Mouse (Mus musculus): ENCODE data around the gene Hist1h1c. TPM values are rescaled to one million over a fixed set of nuclear protein-coding genes. Genes with fewer than 3 reads are reported as not detected.
"Not testable (repeated sequence)": the region's sequence is repeated elsewhere in the genome, so short reads cannot be mapped to it uniquely, and the experiment has no call there.

The Hist1h1c gene
- polyA plus RNA-seq, 1 experiment from 2014 or later: 37.8 TPM

DNA sequence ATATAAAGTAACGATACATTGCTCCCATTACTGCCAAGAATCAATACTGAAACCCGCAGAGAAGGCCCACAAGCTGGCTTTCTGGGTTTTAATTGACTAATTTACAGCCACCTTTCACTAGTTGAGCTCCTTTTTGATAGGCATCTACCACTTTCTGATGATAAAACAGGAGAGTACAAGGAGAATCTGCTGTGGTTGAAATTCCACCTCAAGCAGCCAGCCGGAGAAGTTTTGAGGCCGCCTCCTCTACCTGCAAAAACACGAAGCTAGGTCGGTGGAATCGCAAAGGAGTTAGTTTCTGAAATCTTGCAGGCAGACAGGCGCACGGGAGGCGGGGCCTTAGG, 24.6 kb downstream of the Hist1h1c start:
- Histone ChIP-seq H3K27ac (ENCODE audit: low read length) (peak overlapping the region; percentile 95), H3K9me3 (ENCODE audit: control insufficient read depth, low read length) (no peaks in the 10 kb centered on the region), H3K4me3 (ENCODE audit: low read length) (peak overlapping the region; percentile 53), H3K4me2 (ENCODE audit: low read depth, low read length) (peak overlapping the region; percentile 77), H3K9ac (ENCODE audit: low read length) (peak overlapping the region; percentile 61), H3K36me3 (ENCODE audit: control insufficient read depth, insufficient read depth, low read length) (no peaks in the 10 kb centered on the region), H3K27me3 (ENCODE audit: control insufficient read depth, insufficient read depth, low read depth, low read length) (no peaks in the 10 kb centered on the region), H3K4me1 (replicated peaks; ENCODE audit: control insufficient read depth, insufficient read depth, low read length) (peaks cover 18% of the 10 kb centered on the region)
- WGBS: 1% methylated on average over 10 of the region's 10 CpGs
- no peak for ATAC-seq (ENCODE audit: low read depth)

DNA sequence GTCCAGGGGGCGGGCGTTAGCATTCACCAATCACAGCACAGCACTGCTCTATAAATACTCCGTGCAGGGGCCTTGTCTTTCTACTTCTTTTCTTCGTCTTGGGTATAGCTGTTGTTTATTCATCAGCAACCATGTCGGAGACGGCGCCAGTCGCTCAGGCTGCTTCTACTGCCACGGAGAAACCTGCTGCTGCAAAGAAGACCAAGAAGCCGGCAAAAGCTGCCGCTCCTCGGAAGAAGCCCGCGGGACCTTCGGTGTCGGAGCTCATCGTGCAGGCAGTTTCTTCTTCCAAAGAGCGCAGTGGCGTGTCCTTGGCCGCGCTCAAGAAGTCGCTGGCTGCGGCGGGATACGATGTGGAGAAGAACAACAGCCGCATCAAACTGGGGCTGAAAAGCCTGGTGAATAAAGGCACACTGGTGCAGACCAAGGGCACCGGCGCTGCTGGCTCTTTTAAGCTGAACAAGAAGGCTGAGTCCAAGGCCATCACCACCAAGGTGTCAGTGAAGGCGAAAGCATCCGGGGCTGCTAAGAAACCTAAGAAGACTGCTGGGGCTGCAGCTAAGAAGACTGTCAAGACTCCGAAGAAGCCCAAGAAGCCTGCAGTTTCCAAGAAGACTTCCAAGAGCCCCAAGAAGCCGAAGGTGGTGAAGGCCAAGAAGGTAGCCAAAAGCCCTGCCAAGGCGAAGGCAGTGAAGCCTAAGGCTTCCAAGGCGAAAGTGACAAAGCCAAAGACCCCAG, 25.1 kb downstream of the Hist1h1c start, which contains the start of gene Hist1h1a:
TSS of gene Hist1h1a (plus strand) at position 81 of the 738 bp plus-strand sequence.
- Histone ChIP-seq H3K4me1 (replicated peaks; ENCODE audit: control insufficient read depth, insufficient read depth, low read length) (peaks cover 18% of the 10 kb centered on the region), H3K9me3 (ENCODE audit: control insufficient read depth, low read length) (no peaks in the 10 kb centered on the region), H3K9ac (ENCODE audit: low read length) (peak within 1 kb of the TSS; percentile 74), H3K4me2 (ENCODE audit: low read depth, low read length) (peak within 1 kb of the TSS; percentile 77), H3K4me3 (ENCODE audit: low read length) (peak within 1 kb of the TSS; percentile 57), H3K27ac (ENCODE audit: low read length) (peak within 1 kb of the TSS; percentile 95), H3K36me3 (ENCODE audit: control insufficient read depth, insufficient read depth, low read length) (no peaks in the 10 kb centered on the region), H3K27me3 (ENCODE audit: control insufficient read depth, insufficient read depth, low read depth, low read length) (no peaks in the 10 kb centered on the region)
- WGBS: 2% methylated on average over 34 of the region's 34 CpGs
- peak; percentile 71 for ATAC-seq (ENCODE audit: low read depth)

DNA sequence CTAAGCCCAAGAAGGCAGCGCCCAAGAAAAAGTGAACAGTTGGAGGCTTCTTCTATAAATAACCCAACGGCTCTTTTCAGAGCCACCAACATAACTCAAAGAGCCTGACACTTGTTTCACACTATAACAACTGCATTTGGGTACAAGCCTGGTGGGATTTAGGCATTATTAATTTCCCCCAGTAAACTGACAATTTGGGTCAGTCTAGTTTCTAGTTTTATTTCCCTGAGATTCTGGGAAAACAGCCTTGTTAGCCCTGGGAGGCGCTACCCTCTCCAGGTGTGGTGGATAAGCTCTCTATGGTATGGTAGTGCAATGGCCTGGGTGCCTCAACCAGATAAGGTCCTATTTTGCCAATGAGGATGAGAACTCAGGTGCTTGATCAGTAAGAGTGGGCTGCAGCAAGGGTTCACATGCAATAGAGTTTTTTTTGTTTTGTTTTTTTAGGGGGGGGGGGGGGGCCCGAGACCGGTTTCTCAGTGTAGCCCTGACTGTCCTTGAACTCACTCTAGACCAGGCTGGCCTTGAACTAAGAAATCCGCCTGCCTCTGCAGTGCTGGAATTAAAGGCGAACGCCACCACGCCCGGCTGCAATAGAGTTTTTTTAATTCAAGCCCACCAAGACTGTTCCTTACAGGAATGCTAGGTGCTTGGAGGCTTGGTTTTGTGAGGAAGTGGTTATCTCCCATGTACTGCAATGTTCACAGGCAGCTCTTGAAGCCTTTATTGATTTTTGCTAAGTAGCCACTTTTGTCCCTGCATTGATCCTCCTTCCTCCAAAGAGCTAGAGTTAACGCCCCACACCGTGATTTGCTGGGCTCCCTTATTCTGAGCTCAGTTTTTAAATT, 25.9 kb downstream of the Hist1h1c start:
- peak overlapping the region; percentile 95 for H3K27ac ChIP-seq (ENCODE audit: low read length)
- peak overlapping the region; percentile 74 for H3K9ac ChIP-seq (ENCODE audit: low read length)
- H3K27me3 ChIP-seq (ENCODE audit: control insufficient read depth, insufficient read depth, low read depth, low read length): no peaks in the 10 kb centered on the region
- peaks cover 18% of the 10 kb centered on the region for H3K4me1 ChIP-seq (replicated peaks; ENCODE audit: control insufficient read depth, insufficient read depth, low read length)
- H3K4me3 ChIP-seq (ENCODE audit: low read length): peak overlapping the region; percentile 57
- no peaks in the 10 kb centered on the region for H3K36me3 ChIP-seq (ENCODE audit: control insufficient read depth, insufficient read depth, low read length)
- WGBS: 30% methylated on average over 12 of the region's 12 CpGs
- no peak for ATAC-seq (ENCODE audit: low read depth)
- no peaks in the 10 kb centered on the region for H3K9me3 ChIP-seq (ENCODE audit: control insufficient read depth, low read length)
- H3K4me2 ChIP-seq (ENCODE audit: low read depth, low read length): peak overlapping the region; percentile 77

DNA sequence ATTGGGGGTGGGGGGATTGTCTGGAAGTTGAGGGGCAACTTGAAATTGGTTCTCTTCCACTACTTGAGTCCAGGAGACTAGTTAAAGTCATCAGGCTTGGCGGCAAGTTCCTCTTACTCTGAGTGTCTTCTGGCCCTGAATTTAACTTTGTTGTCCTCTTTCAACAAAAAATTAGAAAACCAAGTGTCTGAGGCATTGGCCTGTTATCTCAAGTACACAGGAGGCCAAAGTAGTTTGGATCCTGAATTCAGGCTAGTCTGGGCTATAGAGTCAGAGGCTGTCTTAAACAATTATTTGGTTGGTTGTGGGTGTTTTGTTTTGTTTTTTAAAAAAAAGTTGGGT, 26.5 kb downstream of the Hist1h1c start:
- ATAC-seq (ENCODE audit: low read depth): no peak
- no peak overlapping the region for H3K4me3 ChIP-seq (ENCODE audit: low read length)
- peaks cover 14% of the 10 kb centered on the region for H3K4me1 ChIP-seq (replicated peaks; ENCODE audit: control insufficient read depth, insufficient read depth, low read length)
- H3K27ac ChIP-seq (ENCODE audit: low read length): peak overlapping the region; percentile 33; the same call in 1 of the 2 replicates
- no peaks in the 10 kb centered on the region for H3K36me3 ChIP-seq (ENCODE audit: control insufficient read depth, insufficient read depth, low read length)
- no peaks in the 10 kb centered on the region for H3K27me3 ChIP-seq (ENCODE audit: control insufficient read depth, insufficient read depth, low read depth, low read length)
- H3K9ac ChIP-seq (ENCODE audit: low read length): no peak overlapping the region
- no peaks in the 10 kb centered on the region for H3K9me3 ChIP-seq (ENCODE audit: control insufficient read depth, low read length)
- no peak overlapping the region for H3K4me2 ChIP-seq (ENCODE audit: low read depth, low read length)
- WGBS: 33% methylated on average over 1 of the region's 1 CpGs

DNA sequence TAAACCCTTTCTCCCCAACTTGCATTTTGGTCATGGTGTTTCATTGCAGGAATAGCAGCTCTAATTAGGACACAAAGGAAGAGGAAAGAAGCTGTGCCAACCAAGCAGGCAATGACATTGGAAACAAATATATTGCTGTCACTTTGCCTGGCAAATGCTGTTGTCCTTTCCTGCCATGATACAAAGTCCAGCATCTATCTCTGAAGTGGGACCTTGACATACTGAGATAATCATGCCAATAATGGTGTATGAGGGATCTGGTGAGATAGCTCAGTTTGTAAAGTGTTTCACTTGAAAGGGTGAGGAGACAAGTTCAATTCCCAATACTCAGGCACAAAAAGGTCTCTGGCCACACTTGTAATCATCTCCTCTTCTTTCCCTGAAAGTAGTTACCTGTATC, 28.2 kb downstream of the Hist1h1c start:
- Histone ChIP-seq H3K9ac (ENCODE audit: low read length) (no peak overlapping the region), H3K9me3 (ENCODE audit: control insufficient read depth, low read length) (no peaks in the 10 kb centered on the region), H3K4me3 (ENCODE audit: low read length) (no peak overlapping the region), H3K27ac (ENCODE audit: low read length) (no peak overlapping the region), H3K27me3 (ENCODE audit: control insufficient read depth, insufficient read depth, low read depth, low read length) (no peaks in the 10 kb centered on the region), H3K4me1 (replicated peaks; ENCODE audit: control insufficient read depth, insufficient read depth, low read length) (peaks cover 10% of the 10 kb centered on the region), H3K4me2 (ENCODE audit: low read depth, low read length) (no peak overlapping the region), H3K36me3 (ENCODE audit: control insufficient read depth, insufficient read depth, low read length) (no peaks in the 10 kb centered on the region)
- ATAC-seq (ENCODE audit: low read depth): no peak

DNA sequence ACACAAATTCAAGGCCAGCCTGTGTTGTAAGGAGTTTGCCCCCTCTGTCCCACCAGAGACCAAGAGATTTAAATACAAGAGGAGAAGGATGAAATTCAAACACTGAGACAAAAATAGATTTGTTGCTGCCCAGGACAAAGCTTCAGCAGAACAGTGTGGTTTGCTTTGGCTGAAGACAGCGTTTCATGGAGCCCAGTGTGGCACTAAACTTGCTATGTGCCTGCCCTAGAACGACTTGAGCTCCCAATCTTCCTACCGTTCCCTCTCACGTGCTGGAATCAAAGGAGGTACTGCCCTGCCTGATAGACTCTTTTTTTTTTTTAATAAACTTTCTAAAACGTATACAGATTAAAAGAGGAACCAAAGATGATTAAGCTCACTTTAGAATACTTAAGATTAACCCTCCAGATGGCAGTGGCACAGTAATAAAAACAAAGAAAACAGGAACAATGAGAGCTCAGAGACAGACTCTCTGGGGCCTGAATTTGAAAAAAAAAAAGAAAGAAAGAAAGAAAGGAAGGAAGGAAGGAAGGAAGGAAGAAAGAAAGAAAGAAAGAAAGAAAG, 30.3 kb downstream of the Hist1h1c start:
- H3K4me1 ChIP-seq (replicated peaks; ENCODE audit: control insufficient read depth, insufficient read depth, low read length): peaks cover 12% of the 10 kb centered on the region
- no peak overlapping the region for H3K4me2 ChIP-seq (ENCODE audit: low read depth, low read length)
- WGBS: 39% methylated on average over 5 of the region's 5 CpGs
- H3K9ac ChIP-seq (ENCODE audit: low read length): no peak overlapping the region
- no peaks in the 10 kb centered on the region for H3K9me3 ChIP-seq (ENCODE audit: control insufficient read depth, low read length)
- H3K36me3 ChIP-seq (ENCODE audit: control insufficient read depth, insufficient read depth, low read length): no peaks in the 10 kb centered on the region
- H3K4me3 ChIP-seq (ENCODE audit: low read length): no peak overlapping the region
- H3K27ac ChIP-seq (ENCODE audit: low read length): no peak overlapping the region
- no peaks in the 10 kb centered on the region for H3K27me3 ChIP-seq (ENCODE audit: control insufficient read depth, insufficient read depth, low read depth, low read length)
- no peak for ATAC-seq (ENCODE audit: low read depth)

DNA sequence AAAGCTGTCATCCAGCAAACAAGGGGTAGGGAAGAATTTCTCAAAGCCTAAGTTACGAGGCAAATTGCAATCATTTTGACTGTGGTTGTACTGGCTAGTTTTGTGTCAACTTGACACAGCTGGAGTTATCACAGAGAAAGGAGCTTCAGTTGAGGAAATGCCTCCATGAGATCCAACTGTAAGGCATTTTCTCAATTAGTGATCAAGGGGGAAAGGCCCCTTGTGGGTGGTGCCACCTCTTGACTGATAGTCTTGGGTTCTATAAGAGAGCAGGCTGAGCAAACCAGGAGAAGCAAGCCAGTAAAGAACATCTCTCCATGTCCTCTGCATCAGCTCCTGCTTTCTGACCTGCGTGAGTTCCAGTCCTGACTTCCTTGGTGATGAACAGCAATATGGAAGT, 31.0 kb downstream of the Hist1h1c start, which contains the start of gene Trim38:
TSS of gene Trim38 (plus strand) at position 301 of the 400 bp plus-strand sequence.
- not testable (repeated sequence) for H3K27ac ChIP-seq (ENCODE audit: low read length); H3K9me3 ChIP-seq (ENCODE audit: control insufficient read depth, low read length); H3K4me2 ChIP-seq (ENCODE audit: low read depth, low read length); H3K27me3 ChIP-seq (ENCODE audit: control insufficient read depth, insufficient read depth, low read depth, low read length); H3K4me1 ChIP-seq (replicated peaks; ENCODE audit: control insufficient read depth, insufficient read depth, low read length); ATAC-seq (ENCODE audit: low read depth); H3K36me3 ChIP-seq (ENCODE audit: control insufficient read depth, insufficient read depth, low read length); H3K4me3 ChIP-seq (ENCODE audit: low read length); H3K9ac ChIP-seq (ENCODE audit: low read length)
- WGBS: 79% methylated on average over 2 of the region's 2 CpGs

DNA sequence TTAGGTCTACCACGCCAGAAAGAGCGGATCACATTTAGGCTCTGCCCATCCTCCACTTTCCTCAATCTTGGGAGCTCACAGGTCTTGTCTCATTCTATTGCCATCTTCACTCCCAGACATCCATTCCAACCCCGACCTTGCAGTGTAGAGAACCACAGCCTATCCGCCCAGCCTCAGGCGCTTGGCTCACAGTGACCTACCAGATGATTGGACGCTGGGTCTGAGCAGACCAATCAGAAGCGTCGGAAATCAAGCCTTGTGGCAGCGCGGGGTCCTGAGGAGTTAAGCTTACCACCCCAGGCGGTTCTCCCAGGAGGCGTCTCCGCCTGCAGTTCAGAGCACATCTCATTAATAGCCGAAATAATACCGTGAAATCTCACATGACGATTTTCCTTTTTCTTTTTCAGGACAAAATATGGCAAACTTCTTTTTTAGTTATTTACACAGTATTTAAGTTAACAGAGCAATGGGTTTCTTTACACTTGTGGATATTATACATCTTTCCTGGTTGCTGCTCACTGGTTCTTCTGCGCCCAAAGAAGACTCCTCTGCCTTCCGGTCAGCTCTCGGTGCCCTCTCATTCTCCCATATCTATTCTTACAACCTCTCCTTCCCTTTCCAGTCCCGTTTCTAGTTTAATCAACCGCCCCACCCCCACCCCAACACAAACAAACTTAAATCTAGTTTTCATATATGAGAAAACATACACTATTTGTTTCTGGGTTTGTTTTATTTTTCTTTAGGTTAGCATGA, 34.1 kb downstream of the Hist1h1c start:
- 22% methylated on average over 21 of the region's 21 CpGs for WGBS
- Histone ChIP-seq H3K4me2 (ENCODE audit: low read depth, low read length) (peak overlapping the region; percentile 43), H3K4me1 (replicated peaks; ENCODE audit: control insufficient read depth, insufficient read depth, low read length) (0 out of 2 replicates have a peak, but pooled peaks cover 3% of the 10 kb centered on the region), H3K27ac (ENCODE audit: low read length) (no peak overlapping the region), H3K36me3 (ENCODE audit: control insufficient read depth, insufficient read depth, low read length) (no peaks in the 10 kb centered on the region), H3K27me3 (ENCODE audit: control insufficient read depth, insufficient read depth, low read depth, low read length) (no peaks in the 10 kb centered on the region), H3K4me3 (ENCODE audit: low read length) (0 out of 2 replicates have a peak overlapping the region, but pooled peaks have one; percentile 1), H3K9ac (ENCODE audit: low read length) (no peak overlapping the region), H3K9me3 (ENCODE audit: control insufficient read depth, low read length) (no peaks in the 10 kb centered on the region)
- peak; percentile 95 for ATAC-seq (ENCODE audit: low read depth)

Data from lung, embryonic 16.5 days (tissue).